Mouse (Mus musculus) cerebellum, adult 2 months (tissue): ENCODE measurements around the gene Nkpd1. TPM values are rescaled to one million over a fixed set of nuclear protein-coding genes. Genes with fewer than 3 reads are reported as not detected.

Experiments
- DNase-seq, 2 experiments: peaks; one replicate each; pipeline ENCODE4 v3.0.0; 2021
- H3K27ac ChIP-seq: fragments of 200-500 bp; 2 replicates; pipeline ENCODE4 v1.5.1; 2012; ENCODE audit warnings: low read length, control low read depth, inconsistent platforms; ENCODE audit not compliant: insufficient read depth
- H3K27me3 ChIP-seq: fragments of 200-500 bp; 2 replicates; pipeline ENCODE4 v1.6.1; 2012; ENCODE audit warnings: inconsistent platforms, mild to moderate bottlenecking, low read length, moderate library complexity; ENCODE audit not compliant: control insufficient read depth, insufficient read depth
- H3K4me1 ChIP-seq: fragments of 200-500 bp; 2 replicates; pipeline ENCODE4 v1.6.1; 2011; ENCODE audit warnings: low read length; ENCODE audit not compliant: control insufficient read depth, insufficient read depth
- H3K4me3 ChIP-seq: fragments of 200-500 bp; replicated peaks from 2 replicates; pipeline ENCODE3; 2011; ENCODE audit warnings: mild to moderate bottlenecking, low read depth, low read length, control low read depth; ENCODE audit not compliant: insufficient read depth
- CTCF ChIP-seq: fragments of 200-500 bp; IDR thresholded peaks from 2 replicates; pipeline ENCODE4 v1.5.1; 2011; ENCODE audit warnings: low read depth, mild to moderate bottlenecking, control low read depth, low read length, moderate library complexity, borderline replicate concordance; ENCODE audit not compliant: insufficient read depth
- POLR2A ChIP-seq: fragments of 200-500 bp; IDR thresholded peaks from 2 replicates; pipeline ENCODE4 v1.6.1; 2011; ENCODE audit warnings: low read length, control low read depth, borderline replicate concordance; ENCODE audit not compliant: insufficient read depth
- WGBS: fragments of 180-500 bp; shearing (Covaris S2); methylation state at CpG from one replicate; pipeline ENCODE4 v1.1.7; 2018; 5-methylcytosine and 5-hydroxymethylcytosine counted together
- polyA plus RNA-seq: library from polyadenylated mRNA; depleted of rRNA; stranded (reverse); fragments of >200 nt; gene quantifications from 2 replicates; pipeline ENCODE4 v1.2.3, GENCODE M21; 2012

The Nkpd1 gene
- polyA plus RNA-seq, 1 experiment, result 1.8 TPM

DNA sequence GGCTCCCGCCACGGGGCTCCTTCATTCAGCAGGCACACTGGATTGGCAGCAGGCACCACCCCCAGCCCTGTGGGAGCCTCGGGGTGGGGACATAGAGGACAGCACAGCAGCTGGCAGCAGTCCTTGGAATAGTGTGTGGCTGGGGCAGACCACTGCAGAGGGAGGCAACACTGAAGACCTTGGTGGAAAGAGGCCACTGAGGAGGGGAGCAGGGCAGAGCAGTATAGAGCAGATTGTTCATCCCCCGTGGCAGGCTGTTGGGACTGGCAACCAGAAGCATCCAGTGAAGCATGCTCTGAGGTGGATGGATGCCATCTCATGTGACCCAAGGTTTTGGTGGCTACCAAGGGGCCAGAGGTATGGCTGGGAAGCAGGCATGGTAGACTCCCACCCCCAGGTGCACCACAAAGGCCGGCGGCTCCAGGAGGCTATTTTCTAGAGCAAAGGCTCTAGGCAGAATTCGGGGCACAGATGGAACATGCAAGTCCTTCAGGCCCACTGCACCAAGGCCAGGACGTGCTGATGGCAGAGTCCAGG lies 24.6 kb downstream of the Nkpd1 start:
- Histone ChIP-seq H3K4me3 (no peak overlapping the region), H3K27me3 (no peaks in the 10 kb centered on the region), H3K27ac (peak overlapping the region; percentile 62), H3K4me1 (peaks cover 54% of the 10 kb centered on the region)
- WGBS, result 3% methylated on average over 8 of the region's 8 CpGs
- TF ChIP-seq POLR2A (no peak), CTCF (no peak)
- DNase-seq, result peak; percentile 68 to 72

DNA sequence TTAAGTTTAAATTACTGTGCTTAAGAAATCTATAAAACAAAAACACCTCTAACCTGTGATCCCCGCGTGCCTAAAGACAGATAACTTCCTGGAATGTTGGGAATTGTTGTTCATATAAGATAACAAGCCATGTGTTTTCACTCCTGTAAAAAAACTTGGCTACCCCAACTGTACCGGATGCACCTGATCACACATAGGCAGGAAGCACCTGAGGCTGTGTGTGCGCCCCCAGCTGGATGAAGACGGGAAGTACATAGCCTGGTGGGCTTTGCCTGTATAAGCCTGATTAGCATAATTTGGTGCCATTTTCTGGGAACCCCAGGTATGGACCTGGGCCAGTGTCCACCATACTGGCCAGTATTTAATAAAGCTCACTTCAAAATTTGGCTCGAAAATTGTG lies 25.9 kb downstream of the Nkpd1 start:
- TF ChIP-seq CTCF, result 0 out of 2 replicates have a peak, but pooled peaks have one; percentile 23
- no peak for TF ChIP-seq POLR2A
- no peak overlapping the region for H3K4me3 ChIP-seq
- WGBS, result 54% methylated on average over 6 of the region's 6 CpGs
- H3K4me1 ChIP-seq, result peaks cover 59% of the 10 kb centered on the region
- no peak overlapping the region for H3K27ac ChIP-seq
- no peaks in the 10 kb centered on the region for H3K27me3 ChIP-seq
- DNase-seq, result no peak

DNA sequence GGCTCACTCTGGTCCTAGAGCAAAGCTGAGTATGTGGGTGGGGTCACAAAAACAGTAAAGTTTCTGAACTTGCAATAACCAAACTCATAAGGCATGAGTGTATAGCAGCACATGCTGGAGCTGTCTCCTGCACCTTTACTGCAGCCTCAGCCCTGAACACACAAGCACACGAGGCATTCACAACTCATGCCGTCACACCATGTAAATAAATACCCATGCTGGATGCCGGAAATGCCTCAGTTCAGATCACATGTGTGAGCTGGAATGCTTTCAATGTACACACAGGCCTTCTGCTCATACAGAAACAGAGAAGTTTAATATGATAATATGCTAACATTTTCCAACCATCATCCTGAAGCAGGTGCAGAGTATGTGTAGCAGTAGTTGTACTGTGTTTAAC lies 28.4 kb downstream of the Nkpd1 start:
- Histone ChIP-seq H3K4me3 (no peak overlapping the region), H3K4me1 (peaks cover 50% of the 10 kb centered on the region), H3K27ac (no peak overlapping the region), H3K27me3 (no peaks in the 10 kb centered on the region)
- TF ChIP-seq POLR2A (no peak), CTCF (no peak)
- WGBS, result 19% methylated on average over 3 of the region's 3 CpGs
- no peak for DNase-seq

DNA sequence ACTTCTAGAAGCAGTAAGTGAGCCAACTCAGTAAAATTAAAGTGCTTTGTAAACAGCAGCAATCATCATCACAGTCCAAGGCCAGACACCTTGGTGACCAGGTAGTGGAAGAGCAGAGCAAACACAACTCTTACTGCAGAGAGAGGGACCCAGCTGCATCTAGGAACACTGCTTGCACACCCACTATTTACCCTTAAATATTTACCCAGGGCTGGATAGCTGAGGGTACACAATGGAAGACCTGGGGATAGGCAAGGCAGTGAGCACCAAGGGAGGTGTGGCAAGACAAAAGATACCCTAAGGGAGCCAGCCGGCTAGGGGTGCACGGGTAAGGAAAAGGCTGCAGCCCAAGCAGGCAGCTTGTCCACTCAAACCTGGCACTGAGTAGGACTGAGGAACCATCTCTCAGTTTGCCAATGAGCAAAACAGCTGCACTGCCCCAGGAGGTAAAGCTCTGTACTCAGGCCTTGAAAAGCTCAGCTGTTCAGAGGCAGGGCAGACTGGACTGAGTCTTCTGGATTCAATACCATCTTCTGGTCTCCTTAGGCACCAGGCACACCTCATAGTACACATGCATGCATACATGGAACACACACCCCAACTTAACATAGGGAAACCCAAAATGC lies 29.8 kb downstream of the Nkpd1 start:
- 10% methylated on average over 2 of the region's 2 CpGs for WGBS
- Histone ChIP-seq H3K4me1 (peaks cover 39% of the 10 kb centered on the region), H3K4me3 (no peak overlapping the region), H3K27me3 (no peaks in the 10 kb centered on the region), H3K27ac (no peak overlapping the region)
- no peak for DNase-seq
- no peak for TF ChIP-seq CTCF
- no peak for TF ChIP-seq POLR2A

DNA sequence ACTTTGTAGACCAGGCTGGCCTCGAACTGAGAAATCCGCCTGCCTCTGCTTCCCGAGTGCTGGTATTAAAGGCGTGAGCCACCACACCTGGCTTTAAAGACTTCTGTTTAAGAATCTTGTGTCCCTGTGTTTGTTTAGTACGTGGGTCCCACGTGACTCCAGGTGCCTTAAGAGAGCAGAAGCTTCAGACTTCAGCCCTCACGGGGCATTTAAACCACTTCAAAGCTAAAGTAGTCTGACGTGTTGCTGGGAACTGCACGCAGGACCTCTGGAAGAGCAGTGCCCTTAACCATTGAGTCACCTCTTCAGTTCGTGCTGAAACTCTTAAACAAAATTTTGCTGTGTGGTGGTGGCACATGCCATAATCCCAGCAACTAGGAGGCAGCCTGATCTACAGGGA lies 31.8 kb downstream of the Nkpd1 start:
- 91% methylated on average over 10 of the region's 10 CpGs for WGBS
- H3K4me1 ChIP-seq, result peaks cover 36% of the 10 kb centered on the region
- no peak for TF ChIP-seq POLR2A
- no peak for TF ChIP-seq CTCF

DNA sequence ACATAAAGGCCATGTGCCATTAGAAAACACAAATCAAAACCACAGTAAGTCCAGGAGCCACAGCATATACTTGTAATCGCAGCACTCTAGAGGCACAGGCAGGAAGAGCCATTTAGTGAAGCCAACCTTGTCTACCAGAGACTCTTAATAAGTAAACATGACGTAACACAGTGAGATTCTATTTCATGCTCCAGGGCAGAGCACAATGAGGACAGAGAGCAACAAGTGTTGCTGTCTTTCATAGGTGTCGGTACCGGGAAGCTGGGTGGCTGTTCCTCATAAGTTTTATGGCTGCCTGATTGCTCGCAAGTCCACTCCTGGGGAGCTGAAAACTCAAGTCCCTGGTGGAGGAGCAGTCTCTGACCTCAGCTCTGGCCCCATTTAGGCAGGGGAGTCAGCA lies 34.0 kb downstream of the Nkpd1 start:
- H3K27me3 ChIP-seq, result no peaks in the 10 kb centered on the region
- DNase-seq, result no peak
- H3K4me1 ChIP-seq, result peaks cover 36% of the 10 kb centered on the region
- no peak overlapping the region for H3K27ac ChIP-seq
- H3K4me3 ChIP-seq, result no peak overlapping the region
- WGBS, result 83% methylated on average over 5 of the region's 5 CpGs
- no peak for TF ChIP-seq POLR2A
- no peak for TF ChIP-seq CTCF

More for the DNA sequence above, 31.8 kb downstream of the Nkpd1 start:
- H3K4me3 ChIP-seq, result no peak overlapping the region
- DNase-seq, result no peak
- H3K27ac ChIP-seq, result no peak overlapping the region
- no peaks in the 10 kb centered on the region for H3K27me3 ChIP-seq

DNA sequence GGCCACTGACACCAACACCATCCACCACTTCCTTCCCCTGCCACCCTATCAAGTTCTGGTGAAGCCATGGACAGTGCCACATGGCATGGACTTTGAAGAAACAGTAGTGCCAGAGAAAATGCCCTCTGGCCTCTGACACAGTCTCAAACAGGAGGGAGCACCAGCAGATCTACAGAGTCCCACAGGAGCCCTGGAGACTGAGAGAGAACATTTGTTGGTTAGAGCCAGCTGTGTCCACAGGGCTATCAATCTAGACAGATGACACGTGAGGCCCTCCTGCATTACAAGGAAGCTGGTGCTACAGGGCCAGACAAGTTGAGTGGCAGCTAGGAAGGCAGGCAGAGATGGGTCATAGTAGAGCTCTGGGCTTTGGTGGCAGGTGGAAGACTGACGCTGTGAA lies 34.8 kb downstream of the Nkpd1 start:
- TF ChIP-seq CTCF (no peak), POLR2A (no peak)
- H3K27me3 ChIP-seq, result no peaks in the 10 kb centered on the region
- no peak overlapping the region for H3K4me3 ChIP-seq
- peaks cover 39% of the 10 kb centered on the region for H3K4me1 ChIP-seq
- no peak for DNase-seq
- no peak overlapping the region for H3K27ac ChIP-seq
- WGBS, result 41% methylated on average over 2 of the region's 2 CpGs

DNA sequence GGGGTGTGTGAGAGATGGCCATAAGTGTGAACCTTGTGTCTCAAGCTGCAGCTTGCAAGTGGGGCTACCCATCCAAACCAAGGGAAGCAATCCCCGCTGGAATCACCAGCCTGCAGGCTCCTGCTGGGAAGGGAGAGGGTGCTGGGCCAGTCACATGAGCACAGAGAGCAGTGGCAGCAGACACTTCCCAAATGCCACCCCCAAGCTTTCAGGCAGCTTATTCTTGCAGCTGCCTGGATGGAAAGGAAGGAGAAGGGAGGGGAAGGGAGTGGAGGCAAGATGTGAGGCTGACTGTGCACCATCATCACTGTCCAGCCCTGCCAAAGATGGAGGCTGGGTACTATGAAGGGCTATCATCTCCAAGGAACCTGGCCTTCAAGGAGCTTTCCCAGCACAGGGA lies 36.5 kb downstream of the Nkpd1 start:
- 39% methylated on average over 1 of the region's 1 CpGs for WGBS
- no peaks in the 10 kb centered on the region for H3K27me3 ChIP-seq
- no peak overlapping the region for H3K4me3 ChIP-seq
- peaks cover 46% of the 10 kb centered on the region for H3K4me1 ChIP-seq
- no peak for TF ChIP-seq CTCF
- TF ChIP-seq POLR2A, result no peak
- no peak for DNase-seq
- no peak overlapping the region for H3K27ac ChIP-seq
